Comparison of ENCODE assay signal across 10 mouse cellular contexts in genomic region chr12:3732623-3733265, GRCm38 (mm10).
DNase-seq lines count a peak whose midpoint lies in the region; ATAC-seq lines count a peak whose summit lies in the region.
"Had no signal": no experiment of that assay in that cellular context is flagged by ENCODE, and none has a peak within 500 bp of the region (broad histone marks: within the 10 kb centered on the region; RNA-seq: fewer than 3 reads in every experiment).

No protein-coding gene starts in this region.

- no peaks in the 10 kb centered on the region for H3K27me3 ChIP-seq in hindbrain, embryonic 16.5 days (replicated peaks; ENCODE audit: control insufficient read depth, insufficient read depth, low read length)
- H3K27me3 ChIP-seq: embryonic facial prominence, embryonic 13.5 days; limb, embryonic 15.5 days had no signal

- no peak overlapping the region for H3K4me3 ChIP-seq in hindbrain, embryonic 16.5 days (ENCODE audit: low read length)
- H3K4me3 ChIP-seq: embryonic facial prominence, embryonic 13.5 days; limb, embryonic 15.5 days had no signal

- H3K27ac ChIP-seq in hindbrain, embryonic 16.5 days (ENCODE audit: low read depth, low read length), result no peak overlapping the region
- H3K27ac ChIP-seq: embryonic facial prominence, embryonic 13.5 days; limb, embryonic 15.5 days had no signal

- H3K9me3 ChIP-seq in hindbrain, embryonic 16.5 days (ENCODE audit: control insufficient read depth, low read length), result no peaks in the 10 kb centered on the region
- H3K9me3 ChIP-seq: embryonic facial prominence, embryonic 13.5 days; limb, embryonic 15.5 days had no signal

- no peak overlapping the region for H3K4me2 ChIP-seq in hindbrain, embryonic 16.5 days (ENCODE audit: low read length)
- H3K4me2 ChIP-seq: embryonic facial prominence, embryonic 13.5 days; limb, embryonic 15.5 days had no signal

- ATAC-seq in frontal cortex, adult (ENCODE audit: low TSS enrichment), result peak; percentile 44
- peak; percentile 87 for ATAC-seq in hindbrain, embryonic 16.5 days

- no peak overlapping the region for H3K9ac ChIP-seq in hindbrain, embryonic 16.5 days (ENCODE audit: low read depth, low read length)
- H3K9ac ChIP-seq: embryonic facial prominence, embryonic 13.5 days; limb, embryonic 15.5 days had no signal

- no peaks in the 10 kb centered on the region for H3K4me1 ChIP-seq in hindbrain, embryonic 16.5 days (ENCODE audit: control insufficient read depth, insufficient read depth, low read depth, low read length)
- H3K4me1 ChIP-seq: embryonic facial prominence, embryonic 13.5 days; limb, embryonic 15.5 days had no signal

- no peak for DNase-seq in frontal cortex, postnatal 14 days (ENCODE audit: low spot score in 2 of 2)
- peak; percentile 26 to 45 for DNase-seq in right cerebral cortex, adult 2 months (ENCODE audit: low spot score in 2 of 2)
- DNase-seq in right cerebral cortex, postnatal 14 days, result no peak
- peak; percentile 60 to 68 for DNase-seq in right cerebral cortex, postnatal 10 days (ENCODE audit: low spot score in 2 of 2)
- DNase-seq in thymus, adult 18-20 months, result no peak
- no peak for DNase-seq in liver

- H3K36me3 ChIP-seq in hindbrain, embryonic 16.5 days (ENCODE audit: control insufficient read depth, insufficient read depth, low read length), result no peaks in the 10 kb centered on the region
- H3K36me3 ChIP-seq: limb, embryonic 15.5 days had no signal

- 41% methylated on average over 11 of the region's 11 CpGs for WGBS in hindbrain, embryonic 16.5 days

Comparison
In these comparisons a context has a peak if more than half of its experiments do, and no peak if none do; other contexts are left out.
1. DNase-seq: peak in right cerebral cortex, adult 2 months (2 of 2) and right cerebral cortex, postnatal 10 days (2 of 2); none in frontal cortex, postnatal 14 days (0 of 2), right cerebral cortex, postnatal 14 days (single experiment), thymus, adult 18-20 months (0 of 2) and liver (single experiment).